Mouse (Mus musculus) CD8-positive naive resting alpha-beta T cell, adult 2 months (primary cell): ENCODE measurements around the gene Ccdc61.

ENCODE experiments used
- DNase-seq, 2 experiments: peaks; one replicate each; pipeline ENCODE4 v3.0.0; 2022; ENCODE audit warnings: low read depth in 2 of 2, low spot score in 2 of 2

Gene Ccdc61

GRCm38 (mm10) chr7:18868491-18868890 is 41.7 kb downstream of the Ccdc61 start:
- no peak for DNase-seq

- DNase-seq: no peak
Measured at GRCm38 (mm10) chr7:18862801-18863200, 47.4 kb downstream of the Ccdc61 start.

- no peak for DNase-seq
Measured at GRCm38 (mm10) chr7:18858310-18858916, 51.8 kb downstream of the Ccdc61 start.

- no peak for DNase-seq
Measured at GRCm38 (mm10) chr7:18848395-18848794, 61.8 kb downstream of the Ccdc61 start.

- DNase-seq: no peak
Measured at GRCm38 (mm10) chr7:18844811-18845210, 65.4 kb downstream of the Ccdc61 start.

GRCm38 (mm10) chr7:18841174-18841567 is 69.0 kb downstream of the Ccdc61 start:
- no peak for DNase-seq
